Mouse (Mus musculus): Measurements from ENCODE around the gene Srd5a3.

DNA sequence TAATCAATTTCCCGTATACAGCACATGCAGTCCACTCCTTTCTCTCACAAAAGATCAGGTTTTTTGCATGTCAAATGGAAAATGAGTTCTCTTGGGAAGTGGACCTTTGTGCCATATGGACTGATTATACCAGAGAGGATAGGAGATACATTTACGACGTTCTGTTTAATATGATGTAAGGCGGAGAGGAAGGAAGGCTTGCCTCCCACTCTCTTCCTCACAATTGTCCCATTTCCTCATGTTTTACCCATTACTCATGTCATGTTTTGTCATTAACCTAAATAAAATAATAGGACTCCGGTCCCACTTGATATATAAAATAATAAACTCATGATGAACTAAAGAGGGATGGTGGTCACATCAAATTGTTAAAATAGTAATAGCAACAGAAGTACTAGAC lies 19.4 kb upstream of the Srd5a3 start:
- TF ChIP-seq CTCF (IDR thresholded peaks at IDR 0.05; ENCODE audit: low read depth, low read length) (no peak), POLR2A (IDR thresholded peaks at IDR 0.05; ENCODE audit: insufficient read depth, low read length) (no peak), EP300 (IDR thresholded peaks at IDR 0.05; ENCODE audit: insufficient read depth, low read depth, low read length) (no peak)
